Mouse (Mus musculus): Measurements from ENCODE around the gene Xpo1. TPM values are rescaled to one million over a fixed set of nuclear protein-coding genes. Genes with fewer than 3 reads are reported as not detected.

The Xpo1 gene
- polyA plus RNA-seq (2014; fragmentation: Illumina TruSeq; extraction: RNeasy Lipid Tissue Mini Kit (QIAGEN cat#74804); ENCODE audit: insufficient read depth, low read depth, low replicate concordance), result 21.9 TPM

GRCm38 (mm10) chr11:23255427-23256193 is at the start of gene Xpo1:
Xpo1 (plus strand) TSS chr11:23256041.

DNA sequence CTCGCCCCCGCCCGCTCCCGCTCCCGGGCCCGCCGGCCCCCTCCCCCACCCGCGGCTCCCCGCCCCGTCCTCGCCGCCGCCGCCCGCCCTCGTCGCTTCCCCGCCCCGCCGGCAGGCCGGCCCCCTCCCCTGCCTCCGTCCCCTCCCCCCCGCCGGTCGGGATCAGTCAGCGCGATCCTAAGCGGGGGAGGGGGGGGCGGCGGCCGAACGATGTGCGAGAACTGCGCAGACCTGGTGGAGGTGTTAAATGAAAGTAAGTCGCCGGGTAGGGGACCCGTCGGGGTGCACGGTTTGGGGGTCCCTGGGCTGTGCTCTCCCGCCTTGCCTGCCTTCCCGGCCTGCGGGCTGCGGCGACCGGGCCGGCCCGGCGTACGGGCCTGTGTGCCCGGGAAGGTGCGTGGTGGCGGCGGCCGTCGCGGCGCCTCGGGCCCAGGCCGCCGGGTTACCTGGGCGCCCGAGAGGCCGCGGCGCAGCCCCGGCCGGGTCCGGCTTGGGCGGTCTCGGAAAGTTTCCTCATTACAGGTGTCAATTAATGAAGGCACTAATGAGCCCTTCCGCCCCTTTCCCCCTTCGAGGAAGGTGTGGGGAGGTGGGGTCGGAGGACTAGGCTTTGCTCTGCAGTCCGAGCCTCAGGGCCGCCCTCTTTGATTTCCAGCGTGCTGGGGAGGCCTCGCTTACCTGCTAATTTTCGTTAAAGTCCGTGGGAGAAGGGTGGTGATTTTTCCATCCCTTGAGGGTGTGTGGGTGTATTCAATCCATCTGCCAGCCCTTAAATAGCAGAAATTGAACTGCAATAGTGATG is 51.1 kb downstream of the Xpo1 start, which contains the start of gene Usp34:
Usp34 (plus strand) TSS at position 132 of the 802 bp plus-strand sequence.

Other genes starting within 250 kb of the Xpo1 start
- gene Fam161a, start 248.5 kb upstream of the Xpo1 start, polyA plus RNA-seq (2014; fragmentation: Illumina TruSeq; extraction: RNeasy Lipid Tissue Mini Kit (QIAGEN cat#74804); ENCODE audit: insufficient read depth, low read depth, low replicate concordance), result 12.2 TPM
- gene Usp34, start 50.9 kb downstream of the Xpo1 start, polyA plus RNA-seq (2014; fragmentation: Illumina TruSeq; extraction: RNeasy Lipid Tissue Mini Kit (QIAGEN cat#74804); ENCODE audit: insufficient read depth, low read depth, low replicate concordance), result 14.0 TPM
- gene Ahsa2, start 242.0 kb downstream of the Xpo1 start, polyA plus RNA-seq (2014; fragmentation: Illumina TruSeq; extraction: RNeasy Lipid Tissue Mini Kit (QIAGEN cat#74804); ENCODE audit: insufficient read depth, low read depth, low replicate concordance), result 19.0 TPM